Comparison of ENCODE assay signal across 24 mouse cellular contexts in the genomic region with DNA sequence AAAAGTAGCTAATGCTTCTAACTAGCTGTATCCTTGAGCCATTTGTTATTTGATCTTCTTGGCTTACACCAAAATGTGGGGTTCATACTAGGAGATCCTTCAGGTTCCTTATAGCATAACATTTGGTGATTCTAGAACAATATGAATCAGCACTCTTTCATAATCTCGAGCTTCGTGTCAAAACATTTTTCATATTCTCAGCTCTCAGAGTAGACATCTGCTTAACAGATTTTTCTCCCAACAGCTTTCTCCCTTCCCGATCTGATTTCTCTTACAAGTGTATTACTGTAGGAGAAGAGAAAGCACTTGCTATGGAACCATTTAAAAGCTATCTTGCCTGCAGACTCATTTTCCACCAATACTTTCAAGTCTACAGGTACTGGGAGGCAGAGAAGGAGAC.
DNase-seq lines count a peak whose midpoint lies in the region; ATAC-seq and TF ChIP-seq lines count a peak whose summit lies in the region.
"Had no signal": no experiment of that assay in that cellular context is flagged by ENCODE, and none has a peak within 500 bp of the region (broad histone marks: within the 10 kb centered on the region; RNA-seq: fewer than 3 reads in every experiment).

No protein-coding gene starts in this region.

- no peak for TF ChIP-seq POLR2A in brain, embryonic 14.5 days (IDR thresholded peaks at IDR 0.05; ENCODE audit: borderline replicate concordance, extremely low read depth, insufficient read depth, insufficient read length, poor library complexity, severe bottlenecking)

- no peak for DNase-seq in frontal cortex, postnatal 10 days (ENCODE audit: low spot score in 2 of 2)
- DNase-seq in left cerebral cortex, adult 11 months (ENCODE audit: low spot score) = peak; percentile 50
- DNase-seq in left cerebral cortex, adult 18-20 months (ENCODE audit: low spot score in 2 of 2) = no peak
- DNase-seq in brain, adult 2 months (ENCODE audit: low read depth, low spot score) = peak; percentile 85
- DNase-seq in brain, embryonic 14.5 days (ENCODE audit: low read depth) = peak; percentile 33
- DNase-seq in retina, postnatal 1 day = no peak
- DNase-seq: adrenal gland, postnatal 25 days; B cell, adult 2 months; cerebellum, adult 9-10 months; cerebellum, postnatal 36 days; embryo, embryonic 11 days; gastrocnemius, adult 2 months; gastrocnemius, postnatal 36 days; heart, adult 2 months; heart, postnatal 4 days; kidney, adult 8-10 months; kidney, postnatal 4 days; layer of hippocampus, postnatal 36 days; right cerebral cortex, postnatal 4 days; thymus, adult 2 months; thymus, postnatal 4 days had no signal

- no peak for TF ChIP-seq CTCF in brain, embryonic 14.5 days (IDR thresholded peaks at IDR 0.05; ENCODE audit: borderline replicate concordance, extremely low read depth, insufficient read depth, insufficient read length)

- peak; percentile 91 for ATAC-seq in frontal cortex, adult (ENCODE audit: low TSS enrichment)
- ATAC-seq: intestine, embryonic 16.5 days; midbrain, embryonic 15.5 days had no signal

Comparison
In these comparisons a context has a peak if more than half of its experiments do, and no peak if none do; other contexts are left out.
1. DNase-seq: peak in left cerebral cortex, adult 11 months (single experiment), brain, adult 2 months (single experiment) and brain, embryonic 14.5 days (single experiment); none in frontal cortex, postnatal 10 days (0 of 2), left cerebral cortex, adult 18-20 months (0 of 2) and retina, postnatal 1 day (single experiment).